Mouse (Mus musculus): ENCODE results near the gene Sec31a. TPM values are rescaled to one million over a fixed set of nuclear protein-coding genes. Genes with fewer than 3 reads are reported as not detected.

Gene Sec31a
- polyA plus RNA-seq, 1 experiment from 2014 or later, result 257 TPM

GRCm38 (mm10) chr5:100331636-100332035, 84.4 kb downstream of the Sec31a start:
- no peaks in the 10 kb centered on the region for H3K9me3 ChIP-seq (replicated peaks)
- 84% methylated on average over 8 of the region's 8 CpGs for WGBS
- no peak overlapping the region for H3K4me2 ChIP-seq (replicated peaks)
- ATAC-seq (ENCODE audit: insufficient number of reproducible peaks, low FRiP score, low TSS enrichment, low read depth), result no peak
- no peak overlapping the region for H3K9ac ChIP-seq
- H3K36me3 ChIP-seq, result no peaks in the 10 kb centered on the region
- H3K27me3 ChIP-seq, result no peaks in the 10 kb centered on the region
- no peak overlapping the region for H3K4me3 ChIP-seq (replicated peaks)
- H3K27ac ChIP-seq (replicated peaks), result no peak overlapping the region
- no peaks in the 10 kb centered on the region; the same call in 1 of the 2 replicates for H3K4me1 ChIP-seq

GRCm38 (mm10) chr5:100322081-100322480, 94.0 kb downstream of the Sec31a start:
- Histone ChIP-seq H3K27ac (replicated peaks) (no peak overlapping the region), H3K4me2 (replicated peaks) (no peak overlapping the region), H3K9ac (no peak overlapping the region), H3K9me3 (replicated peaks) (no peaks in the 10 kb centered on the region), H3K36me3 (no peaks in the 10 kb centered on the region), H3K4me1 (0 out of 2 replicates have a peak, but pooled peaks cover 4% of the 10 kb centered on the region), H3K4me3 (replicated peaks) (no peak overlapping the region), H3K27me3 (no peaks in the 10 kb centered on the region)
- WGBS, result 2% methylated on average over 11 of the region's 11 CpGs
- ATAC-seq (ENCODE audit: insufficient number of reproducible peaks, low FRiP score, low TSS enrichment, low read depth), result no peak

GRCm38 (mm10) chr5:100317842-100318241, 98.2 kb downstream of the Sec31a start:
- Histone ChIP-seq H3K4me2 (replicated peaks) (no peak overlapping the region), H3K9me3 (replicated peaks) (no peaks in the 10 kb centered on the region), H3K9ac (no peak overlapping the region), H3K4me1 (0 out of 2 replicates have a peak, but pooled peaks cover 4% of the 10 kb centered on the region), H3K27ac (replicated peaks) (no peak overlapping the region), H3K27me3 (peaks cover 3% of the 10 kb centered on the region; the same call in 1 of the 2 replicates), H3K36me3 (no peaks in the 10 kb centered on the region), H3K4me3 (replicated peaks) (no peak overlapping the region)
- ATAC-seq (ENCODE audit: insufficient number of reproducible peaks, low FRiP score, low TSS enrichment, low read depth), result no peak
- 44% methylated on average over 7 of the region's 7 CpGs for WGBS

- Histone ChIP-seq H3K4me2 (replicated peaks) (no peak overlapping the region), H3K4me1 (0 out of 2 replicates have a peak, but pooled peaks cover 2% of the 10 kb centered on the region), H3K4me3 (replicated peaks) (no peak overlapping the region), H3K27me3 (peaks cover 3% of the 10 kb centered on the region; the same call in 1 of the 2 replicates), H3K27ac (replicated peaks) (no peak overlapping the region), H3K9me3 (replicated peaks) (no peaks in the 10 kb centered on the region), H3K36me3 (no peaks in the 10 kb centered on the region), H3K9ac (no peak overlapping the region)
- ATAC-seq (ENCODE audit: insufficient number of reproducible peaks, low FRiP score, low TSS enrichment, low read depth), result no peak
- 76% methylated on average over 18 of the region's 18 CpGs for WGBS
Measured at GRCm38 (mm10) chr5:100317010-100317409, 99.0 kb downstream of the Sec31a start.

- Histone ChIP-seq H3K4me1 (no peaks in the 10 kb centered on the region), H3K27ac (replicated peaks) (no peak overlapping the region), H3K4me3 (replicated peaks) (no peak overlapping the region), H3K9ac (no peak overlapping the region), H3K9me3 (replicated peaks) (no peaks in the 10 kb centered on the region), H3K27me3 (peaks cover 3% of the 10 kb centered on the region; the same call in 1 of the 2 replicates), H3K36me3 (no peaks in the 10 kb centered on the region), H3K4me2 (replicated peaks) (no peak overlapping the region)
- 42% methylated on average over 3 of the region's 3 CpGs for WGBS
- no peak for ATAC-seq (ENCODE audit: insufficient number of reproducible peaks, low FRiP score, low TSS enrichment, low read depth)
Measured at GRCm38 (mm10) chr5:100315646-100316045, 100.4 kb downstream of the Sec31a start.

GRCm38 (mm10) chr5:100312391-100312790, 103.6 kb downstream of the Sec31a start:
- no peak overlapping the region for H3K4me3 ChIP-seq (replicated peaks)
- ATAC-seq (ENCODE audit: insufficient number of reproducible peaks, low FRiP score, low TSS enrichment, low read depth), result no peak

More at GRCm38 (mm10) chr5:100312391-100312790, 103.6 kb downstream of the Sec31a start:
- WGBS, result 77% methylated on average over 5 of the region's 5 CpGs
- H3K9ac ChIP-seq, result no peak overlapping the region
- H3K27me3 ChIP-seq, result peaks cover 3% of the 10 kb centered on the region; the same call in 1 of the 2 replicates
- H3K27ac ChIP-seq (replicated peaks), result no peak overlapping the region
- no peaks in the 10 kb centered on the region for H3K9me3 ChIP-seq (replicated peaks)
- no peaks in the 10 kb centered on the region for H3K4me1 ChIP-seq
- no peak overlapping the region for H3K4me2 ChIP-seq (replicated peaks)
- H3K36me3 ChIP-seq, result no peaks in the 10 kb centered on the region

Other genes starting within 250 kb of the Sec31a start
- 9.2 and 10.5 TPM in 2 replicates for gene Lin54, start 84.4 kb upstream of the Sec31a start, polyA plus RNA-seq (2015; fragmentation: Nextera tagmentation; extraction: Ambion mirVana)
- 180 TPM in 2 replicates for gene Cops4, start 102.1 kb upstream of the Sec31a start, polyA plus RNA-seq (2015; fragmentation: Nextera tagmentation; extraction: Ambion mirVana)
- gene Plac8, start 156.0 kb upstream of the Sec31a start, polyA plus RNA-seq (2015; fragmentation: Nextera tagmentation; extraction: Ambion mirVana), result 7.9 and 9.8 TPM in 2 replicates

Measured in embryonic facial prominence, embryonic 15.5 days (tissue).